Mouse (Mus musculus) left cerebral cortex, postnatal 10 days (tissue): ENCODE measurements around the gene Gprc5c. TPM values are rescaled to one million over a fixed set of nuclear protein-coding genes. Genes with fewer than 3 reads are reported as not detected.

Experiments used
- DNase-seq, 2 experiments: peaks; one replicate each; pipeline ENCODE4 v3.0.0; 2021 to 2022; ENCODE audit warnings: low spot score in 2 of 2, mixed read lengths in 1 of 2; ENCODE audit errors: extremely low spot score in 1 of 2
- intact Hi-C: fragments of 180-260 bp; cut with DNase I; formaldehyde crosslinking; loops from one replicate; pipeline ENCODE4 v1.15.1; 2025
- total RNA-seq, 2 experiments: library from RNA; stranded (reverse); gene quantifications; 2 replicates each; pipeline ENCODE4 v1.2.3; 2021

Gprc5c gene
- total RNA-seq, result 1 to 10 TPM; 4.1 to 4.4 TPM

GRCm38 (mm10) chr11:114850452-114851268, at the start of gene Gprc5c:
Gprc5c (plus strand) TSS chr11:114851152.
- peak in 1 of 2 experiments; percentile 77 for DNase-seq
- intact Hi-C loops, result no loop called here

DNA sequence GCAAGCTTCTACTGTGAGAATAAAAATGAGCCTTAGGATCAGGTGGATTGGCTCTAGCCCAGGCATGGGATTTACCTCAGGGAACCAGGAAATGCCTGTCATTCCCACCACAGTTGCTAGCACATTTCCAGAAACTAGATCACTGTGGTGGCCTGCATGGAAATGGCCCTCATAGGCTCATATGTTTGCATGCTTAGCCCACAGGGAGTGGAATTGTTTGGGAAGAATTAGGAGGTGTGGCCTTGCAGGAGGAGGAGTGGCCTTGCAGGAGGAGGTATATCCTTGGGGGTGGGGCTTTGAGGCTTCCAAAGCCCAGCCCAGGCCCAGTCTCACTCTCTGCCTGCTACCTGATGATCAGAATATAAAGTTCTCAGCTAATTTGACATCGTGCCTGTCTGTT, 49.0 kb upstream of the Gprc5c start:
- intact Hi-C loops, result no loop called here
- DNase-seq, result no peak

GRCm38 (mm10) chr11:114802540-114803267, 48.2 kb upstream of the Gprc5c start:
- intact Hi-C loops, result no loop called here
- no peak for DNase-seq

DNA sequence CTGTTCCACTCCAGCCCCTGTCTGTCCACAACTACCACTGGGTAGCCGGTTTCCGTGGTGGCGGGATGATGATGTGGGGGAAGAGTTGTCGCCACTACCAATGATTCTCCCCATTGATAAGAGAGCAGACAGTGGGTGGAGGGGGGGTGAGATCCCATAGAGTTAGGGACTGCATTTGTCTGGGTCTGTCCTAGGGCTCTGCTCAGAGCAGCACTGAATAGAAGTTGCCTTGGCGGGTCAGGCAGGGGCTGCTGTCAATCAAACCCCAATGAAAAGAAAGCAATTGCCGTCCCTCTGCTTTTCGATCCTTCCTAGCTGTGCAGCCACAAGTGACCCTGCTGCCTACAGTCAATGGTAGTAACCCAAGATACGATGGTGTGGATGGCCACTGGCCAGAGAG, 47.0 kb upstream of the Gprc5c start:
- intact Hi-C loops, result no loop called here
- no peak for DNase-seq

GRCm38 (mm10) chr11:114807025-114807424, 43.9 kb upstream of the Gprc5c start:
- no peak for DNase-seq
- intact Hi-C loops, result no loop called here

GRCm38 (mm10) chr11:114807686-114808427, 43.1 kb upstream of the Gprc5c start:
- intact Hi-C loops, result no loop called here

DNA sequence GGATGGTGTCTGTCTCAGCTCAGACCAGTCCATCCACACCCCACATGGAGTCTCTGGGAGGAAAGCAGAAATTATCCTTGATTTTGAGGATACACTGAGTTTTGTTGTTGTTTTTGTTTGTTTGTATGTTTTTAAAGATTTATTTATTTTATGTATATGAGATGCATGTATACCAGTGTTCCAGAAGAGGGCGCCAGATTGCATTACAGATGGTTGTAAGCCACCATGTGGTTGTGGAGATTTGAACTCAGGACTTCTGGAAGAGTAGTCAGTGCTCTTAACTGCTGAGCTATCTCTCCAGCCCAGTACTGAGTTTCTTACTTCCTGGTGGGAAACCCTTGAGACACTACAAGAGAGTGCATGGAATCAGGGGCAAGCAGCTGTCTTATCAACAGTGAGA, 41.6 kb upstream of the Gprc5c start:
- DNase-seq, result no peak
- intact Hi-C loops, result no loop called here

More at GRCm38 (mm10) chr11:114807686-114808427, 43.1 kb upstream of the Gprc5c start:
- no peak for DNase-seq

DNA sequence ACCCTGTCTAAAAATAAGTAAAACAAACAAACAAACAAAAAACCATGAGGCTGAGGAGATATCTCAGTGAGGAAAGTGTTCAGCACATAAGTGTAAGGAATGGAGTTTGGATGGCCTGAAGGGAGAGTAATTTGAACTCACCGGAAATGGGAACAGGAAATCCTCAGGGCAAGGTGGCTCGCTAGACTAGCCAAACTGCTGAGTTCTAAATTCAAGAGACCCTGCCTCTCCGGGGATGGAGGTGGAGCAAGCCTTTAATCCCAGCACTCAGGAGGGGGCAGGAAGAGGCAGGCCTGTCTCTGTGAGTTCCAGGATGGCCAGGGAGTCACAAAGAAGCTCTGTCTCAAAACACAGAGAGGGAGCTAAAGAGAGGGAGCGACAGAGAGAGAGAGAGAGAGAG, 40.6 kb upstream of the Gprc5c start:
- no peak for DNase-seq
- intact Hi-C loops, result no loop called here

- DNase-seq, result peak; percentile 78 to 93
- intact Hi-C loops, result loop anchor here (1.0 to 2.0 kb wide), 2 partner anchors 66 to 100 kb away; no protein-coding TSS in a partner anchor
Measured at GRCm38 (mm10) chr11:114812731-114813240, 38.2 kb upstream of the Gprc5c start.

- intact Hi-C loops, result no loop called here
- no peak for DNase-seq
Measured at GRCm38 (mm10) chr11:114814873-114815592, 35.9 kb upstream of the Gprc5c start.

- intact Hi-C loops, result no loop called here
- no peak for DNase-seq
Measured at GRCm38 (mm10) chr11:114816934-114817333, 34.0 kb upstream of the Gprc5c start.

DNA sequence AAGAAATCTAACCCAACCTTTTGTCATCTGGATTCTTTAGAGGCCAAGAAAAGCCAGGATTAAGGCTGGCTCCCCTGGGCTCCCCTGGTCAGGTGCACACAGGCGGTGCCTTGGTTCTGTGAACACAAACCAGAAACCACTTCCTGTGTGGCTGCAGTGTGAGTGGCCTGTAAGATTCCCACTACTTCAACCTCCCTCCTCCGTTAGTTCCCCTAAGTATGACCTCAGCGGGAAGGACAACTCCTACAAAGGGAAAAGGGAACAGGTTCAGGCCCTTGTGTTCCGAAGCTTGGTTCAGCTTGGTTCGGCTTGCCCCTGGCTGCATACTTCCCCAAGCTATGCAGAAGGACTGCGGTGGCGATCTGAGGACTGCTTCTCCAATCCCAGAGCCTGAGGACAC, 32.8 kb upstream of the Gprc5c start:
- intact Hi-C loops, result no loop called here
- DNase-seq, result no peak

DNA sequence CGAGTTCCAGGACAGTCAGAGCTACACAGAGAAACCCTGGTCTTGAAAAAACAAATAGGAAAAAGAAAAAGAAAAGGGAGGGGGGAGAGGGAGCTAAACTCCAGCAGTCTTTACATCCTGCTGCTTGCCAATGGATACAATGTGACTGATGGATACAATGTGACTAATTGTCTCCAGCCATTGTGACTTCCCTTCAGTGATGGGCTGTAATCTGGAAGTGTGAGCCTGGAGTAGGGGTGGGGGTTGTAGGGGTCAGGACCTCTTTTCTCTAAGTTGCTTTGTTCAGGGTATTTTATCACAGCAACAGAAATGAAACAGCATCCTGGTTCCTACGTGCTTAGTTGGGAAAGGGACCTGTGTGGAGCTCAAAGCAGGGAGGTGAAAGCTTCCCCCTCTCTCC, 31.8 kb upstream of the Gprc5c start:
- intact Hi-C loops, result no loop called here
- no peak for DNase-seq

GRCm38 (mm10) chr11:114820444-114820843, 30.5 kb upstream of the Gprc5c start:
- DNase-seq, result peak in 1 of 2 experiments; percentile 49
- intact Hi-C loops, result no loop called here

GRCm38 (mm10) chr11:114821325-114821724, 29.6 kb upstream of the Gprc5c start:
- no peak for DNase-seq
- intact Hi-C loops, result no loop called here

- intact Hi-C loops, result no loop called here
Measured at GRCm38 (mm10) chr11:114822727-114823126, 28.2 kb upstream of the Gprc5c start.

DNA sequence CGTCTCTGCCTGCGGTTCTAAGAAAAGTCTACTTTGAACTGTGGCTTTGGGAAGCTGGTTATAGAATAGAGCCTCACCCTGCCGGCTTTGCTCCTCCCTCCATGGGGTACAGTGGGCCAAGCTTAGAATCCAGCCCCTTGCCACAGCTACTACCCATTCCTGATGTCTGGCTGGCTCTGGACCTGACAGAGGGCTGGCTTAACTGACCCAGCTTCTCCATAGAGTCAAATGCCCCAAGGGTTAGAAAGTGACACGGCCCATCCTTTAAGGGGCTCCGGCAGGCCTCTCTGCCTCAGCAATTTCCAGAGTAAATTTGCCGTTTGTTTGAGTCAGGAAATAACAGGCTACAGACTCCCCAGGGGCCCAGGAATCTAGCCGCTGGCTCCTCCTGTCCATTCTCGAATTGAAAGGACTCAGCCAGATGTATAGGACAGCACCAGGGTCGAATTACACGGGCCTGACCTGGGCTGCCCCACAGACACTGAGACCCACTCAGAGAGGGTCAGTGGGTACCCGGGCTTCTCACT, 27.7 kb upstream of the Gprc5c start:
- DNase-seq, result no peak
- intact Hi-C loops, result no loop called here

More at GRCm38 (mm10) chr11:114822727-114823126, 28.2 kb upstream of the Gprc5c start:
- peak; percentile 86 for DNase-seq

DNA sequence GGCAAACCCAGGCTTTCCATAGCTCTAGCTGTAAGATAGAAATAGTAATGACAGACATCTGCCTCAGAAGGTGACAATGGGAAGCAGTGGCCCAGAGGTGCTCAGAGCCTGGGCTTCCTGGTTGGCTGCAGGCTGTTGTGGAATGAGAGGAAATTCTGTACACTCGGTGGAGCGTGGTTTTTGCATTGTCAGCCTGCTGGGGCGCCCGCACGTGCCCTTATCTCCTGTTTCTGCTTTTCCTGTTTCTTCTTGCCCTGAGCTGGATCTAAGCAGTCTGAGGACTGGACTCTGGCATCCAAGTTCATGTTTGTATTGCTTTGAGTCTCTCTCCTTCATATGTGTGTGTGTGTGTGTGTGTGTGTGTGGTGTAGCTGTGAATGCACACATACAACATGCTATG, 24.3 kb upstream of the Gprc5c start:
- intact Hi-C loops, result no loop called here
- DNase-seq, result no peak
